Mouse (Mus musculus) ES-Bruce4 (cell line): ENCODE data around the gene Unc119. TPM values are rescaled to one million over a fixed set of nuclear protein-coding genes. Genes with fewer than 3 reads are reported as not detected.

Experiments used
- H3K27ac ChIP-seq: 2 replicates; pipeline ENCODE4 v1.5.1; 2012; ENCODE audit warnings: low read length, inconsistent platforms; ENCODE audit not compliant: insufficient read depth
- H3K27me3 ChIP-seq: 2 replicates; pipeline ENCODE4 v1.6.1; 2012; ENCODE audit warnings: mild to moderate bottlenecking, low read length, inconsistent platforms; ENCODE audit not compliant: control insufficient read depth, poor library complexity, insufficient read depth, severe bottlenecking
- H3K36me3 ChIP-seq: 2 replicates; pipeline ENCODE4 v1.6.1; 2012; ENCODE audit warnings: inconsistent platforms, mild to moderate bottlenecking, low read length, moderate library complexity; ENCODE audit not compliant: control insufficient read depth, poor library complexity, insufficient read depth, severe bottlenecking
- H3K4me1 ChIP-seq: one replicate; pipeline ENCODE4 v1.8.1; 2011; ENCODE audit warnings: low read length; ENCODE audit not compliant: control insufficient read depth, insufficient read depth
- H3K4me3 ChIP-seq: 2 replicates; pipeline ENCODE4 v1.5.1; 2011; ENCODE audit warnings: low read depth, mild to moderate bottlenecking, low read length
- H3K9ac ChIP-seq: 2 replicates; pipeline ENCODE4 v1.6.1; 2012; ENCODE audit warnings: low read depth, mild to moderate bottlenecking, inconsistent platforms; ENCODE audit not compliant: poor library complexity, severe bottlenecking
- H3K9me3 ChIP-seq: replicated peaks from 2 replicates; pipeline ENCODE4 v1.6.1; 2012; ENCODE audit warnings: mild to moderate bottlenecking, low read length, inconsistent platforms; ENCODE audit not compliant: control insufficient read depth, poor library complexity, insufficient read depth, severe bottlenecking
- CTCF ChIP-seq: IDR thresholded peaks from one replicate; pipeline ENCODE4 v1.8.1; 2011; ENCODE audit warnings: low read depth, low read length
- EP300 ChIP-seq: IDR thresholded peaks from 2 replicates; pipeline ENCODE4 v1.6.1; 2011; ENCODE audit warnings: low read depth, low read length; ENCODE audit not compliant: insufficient read depth
- POLR2A ChIP-seq: IDR thresholded peaks from one replicate; pipeline ENCODE4 v1.8.1; 2011; ENCODE audit warnings: low read length; ENCODE audit not compliant: insufficient read depth
- polyA plus RNA-seq: library from polyadenylated mRNA; stranded (reverse); fragments of >200 nt; gene quantifications from 2 replicates; pipeline ENCODE4 v1.2.4, GENCODE M21; 2011; ENCODE audit warnings: low read depth; ENCODE audit not compliant: missing spikeins, insufficient read depth, insufficient read length

Unc119 gene
- polyA plus RNA-seq, 1 experiment: 28.7 TPM

DNA sequence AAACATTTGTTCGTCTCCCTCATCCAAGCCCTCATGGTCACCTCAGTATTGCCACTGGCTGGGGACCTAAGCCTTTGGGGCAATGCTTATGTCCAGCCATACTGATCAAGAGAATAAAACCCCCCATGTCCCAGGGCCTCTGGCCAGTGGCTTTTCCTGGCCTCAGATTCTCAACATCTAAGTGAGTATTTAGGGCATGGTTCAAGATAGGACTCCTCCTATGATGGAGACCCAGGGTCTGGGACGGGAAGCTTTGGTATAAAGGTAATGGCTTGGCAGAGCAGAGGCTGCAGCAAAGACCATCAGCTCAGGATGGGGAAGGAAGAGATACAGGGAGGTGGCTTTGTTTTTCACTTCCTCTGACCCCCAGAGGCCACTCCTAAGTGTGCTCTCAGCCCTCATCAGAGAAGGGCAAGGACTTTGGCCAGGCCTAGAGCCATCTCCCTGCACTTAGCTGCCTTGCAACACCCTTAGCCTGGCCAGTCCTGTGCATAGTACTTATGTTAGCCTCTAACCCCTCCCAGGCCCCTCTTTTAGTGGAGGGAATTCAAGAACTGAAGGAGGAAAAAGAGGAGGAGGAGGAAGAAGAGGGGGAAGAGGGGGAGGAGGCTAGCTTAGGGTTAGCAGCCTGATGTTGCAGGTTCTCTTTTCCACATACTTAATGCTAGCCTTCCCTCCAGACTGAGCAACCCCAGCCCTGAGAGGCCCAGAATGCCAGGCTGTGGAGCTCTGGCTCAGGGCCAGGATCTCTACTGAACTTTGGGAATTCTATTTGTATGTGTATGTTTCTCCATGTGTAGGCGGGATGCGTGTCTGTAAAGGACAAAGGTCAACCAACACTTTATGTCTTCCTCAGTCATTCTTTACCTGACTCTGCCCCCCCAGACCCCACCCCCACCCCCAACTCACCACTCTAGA, 6.4 kb downstream of the Unc119 start:
- Histone ChIP-seq H3K27ac (no peak overlapping the region), H3K4me1 (peaks cover 4% of the 10 kb centered on the region), H3K36me3 (no peaks in the 10 kb centered on the region; the same call in 1 of the 2 replicates), H3K4me3 (no peak overlapping the region), H3K9me3 (no peaks in the 10 kb centered on the region), H3K27me3 (no peaks in the 10 kb centered on the region), H3K9ac (no peak overlapping the region)
- TF ChIP-seq POLR2A (no peak), EP300 (no peak), CTCF (no peak)

DNA sequence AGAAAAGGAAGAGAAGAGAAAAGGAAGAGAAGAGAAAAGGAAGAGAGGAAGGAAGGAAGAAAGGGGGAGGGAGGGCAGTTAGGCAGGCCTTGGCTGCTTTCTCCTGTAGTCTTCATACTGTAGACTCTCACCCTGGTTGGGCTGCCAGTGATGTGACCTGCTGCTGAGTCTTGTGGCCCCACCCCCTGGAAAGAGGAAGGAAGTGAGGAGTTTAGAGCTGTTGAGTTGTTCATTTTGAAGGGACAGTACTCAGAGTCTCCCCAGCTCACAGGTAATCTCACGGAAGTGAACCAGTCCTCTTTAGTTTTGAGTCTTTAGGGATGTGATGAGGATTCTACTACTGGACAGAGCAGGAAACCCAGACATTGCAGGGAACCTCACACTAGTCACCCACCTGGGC, 9.8 kb downstream of the Unc119 start:
- peaks cover 3% of the 10 kb centered on the region for H3K4me1 ChIP-seq
- H3K9me3 ChIP-seq: no peaks in the 10 kb centered on the region
- no peaks in the 10 kb centered on the region; the same call in 1 of the 2 replicates for H3K36me3 ChIP-seq
- H3K4me3 ChIP-seq: no peak overlapping the region
- no peaks in the 10 kb centered on the region for H3K27me3 ChIP-seq
- TF ChIP-seq CTCF (no peak), POLR2A (no peak), EP300 (no peak)
- no peak overlapping the region for H3K9ac ChIP-seq
- H3K27ac ChIP-seq: no peak overlapping the region

DNA sequence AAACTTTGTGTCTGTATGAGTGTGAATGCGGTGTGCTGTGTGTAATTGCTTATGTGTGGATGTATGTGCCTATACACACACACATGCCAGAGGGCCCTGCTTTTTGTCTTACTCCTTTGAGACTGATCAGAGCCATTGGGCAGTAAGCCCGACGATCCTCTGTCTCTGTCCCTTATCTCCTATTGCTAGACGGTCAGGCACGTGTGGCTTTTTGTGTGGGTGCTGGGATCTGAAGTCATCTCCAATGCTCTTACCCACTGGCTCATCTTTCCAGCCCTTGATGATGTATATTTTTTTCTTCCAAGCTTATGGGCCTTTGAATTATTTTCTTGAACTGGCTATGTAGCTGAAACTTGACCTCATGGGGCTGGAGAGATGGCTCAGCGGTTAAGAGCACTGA, 11.6 kb downstream of the Unc119 start:
- Histone ChIP-seq H3K4me3 (no peak overlapping the region), H3K27ac (no peak overlapping the region), H3K36me3 (no peaks in the 10 kb centered on the region), H3K9me3 (no peaks in the 10 kb centered on the region), H3K9ac (no peak overlapping the region), H3K27me3 (no peaks in the 10 kb centered on the region), H3K4me1 (peaks cover 3% of the 10 kb centered on the region)
- TF ChIP-seq POLR2A (no peak), CTCF (no peak), EP300 (no peak)

DNA sequence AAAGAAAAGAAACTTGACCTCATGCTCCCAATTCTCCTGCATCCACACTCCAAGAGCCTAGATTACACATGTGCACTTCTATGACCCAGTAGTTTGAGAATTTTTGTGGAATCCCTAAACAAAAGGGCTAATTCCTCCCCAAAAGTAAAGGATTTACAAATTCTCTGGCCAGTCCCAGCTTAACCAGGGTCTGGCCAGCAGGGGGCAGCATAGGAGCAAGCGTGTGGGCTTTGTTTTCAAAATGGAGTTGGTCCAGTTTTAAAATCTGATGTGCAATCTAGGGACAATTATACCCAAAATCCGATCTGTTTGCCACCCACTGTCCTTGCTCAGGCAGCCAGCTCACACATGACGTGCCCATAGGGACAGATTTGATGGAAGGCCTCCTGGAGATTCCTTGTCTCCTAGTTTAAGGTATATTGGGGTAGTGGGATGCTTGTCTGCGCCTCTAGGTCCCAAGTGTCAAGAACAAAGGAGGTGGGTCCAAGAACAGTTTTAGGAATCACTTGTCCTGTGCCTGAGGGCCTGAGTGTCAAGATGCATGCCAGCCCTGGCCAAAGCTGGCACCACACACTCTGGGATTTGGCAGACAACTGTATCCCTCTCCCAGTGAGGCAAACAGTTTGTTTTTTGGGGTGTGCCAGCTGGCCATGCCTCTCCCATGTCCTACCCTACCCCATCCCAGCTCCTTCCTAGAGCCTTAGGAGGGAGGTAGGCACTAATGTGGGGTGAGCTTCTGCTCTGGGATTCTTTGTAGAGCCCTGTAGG, 12.4 kb downstream of the Unc119 start:
- no peak overlapping the region for H3K9ac ChIP-seq
- no peak overlapping the region for H3K27ac ChIP-seq
- no peaks in the 10 kb centered on the region for H3K9me3 ChIP-seq
- H3K4me3 ChIP-seq: no peak overlapping the region
- no peaks in the 10 kb centered on the region for H3K27me3 ChIP-seq
- TF ChIP-seq CTCF (peak; percentile 80), POLR2A (no peak), EP300 (no peak)
- H3K4me1 ChIP-seq: peaks cover 3% of the 10 kb centered on the region
- H3K36me3 ChIP-seq: no peaks in the 10 kb centered on the region

DNA sequence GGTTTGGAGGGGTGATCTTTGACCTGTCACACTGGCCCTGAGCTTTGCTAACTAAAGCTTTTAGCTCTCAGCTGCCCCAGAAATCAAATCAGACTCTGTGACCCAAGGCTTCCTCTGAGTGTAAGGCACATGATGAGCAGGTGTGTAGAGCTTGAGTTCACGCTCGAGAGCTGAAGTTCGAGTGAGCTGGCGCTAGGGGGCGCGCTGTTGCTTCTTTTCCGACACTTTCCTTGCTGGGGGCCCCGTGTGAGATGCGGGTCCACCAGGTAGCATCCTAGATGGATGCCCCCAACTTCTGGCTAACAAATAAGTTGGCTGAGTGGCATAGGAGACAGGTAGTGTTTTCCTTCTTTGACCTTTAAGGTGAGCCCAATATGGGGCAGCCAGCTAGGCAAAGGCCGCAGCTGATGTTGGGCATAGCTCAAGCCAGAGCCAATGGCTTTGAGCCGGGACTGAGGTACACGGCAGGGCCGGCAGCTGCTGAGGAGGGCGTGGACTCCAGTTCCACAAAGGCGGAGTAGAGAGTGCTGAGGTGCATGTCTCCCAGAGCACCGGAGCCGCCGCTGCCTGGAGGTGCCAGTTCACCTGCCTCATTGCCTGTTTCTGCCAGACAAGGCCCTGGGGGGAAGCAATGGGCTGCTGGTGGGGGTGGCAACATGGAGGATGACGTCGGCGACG, 15.2 kb downstream of the Unc119 start:
- H3K4me1 ChIP-seq: no peaks in the 10 kb centered on the region
- H3K27ac ChIP-seq: no peak overlapping the region
- peak overlapping the region; percentile 43 for H3K4me3 ChIP-seq

More for the DNA sequence above, 15.2 kb downstream of the Unc119 start:
- Histone ChIP-seq H3K36me3 (no peaks in the 10 kb centered on the region), H3K9ac (0 out of 2 replicates have a peak overlapping the region, but pooled peaks have one; percentile 1), H3K27me3 (no peaks in the 10 kb centered on the region), H3K9me3 (no peaks in the 10 kb centered on the region)
- TF ChIP-seq POLR2A (no peak), CTCF (peak; percentile 91), EP300 (0 out of 2 replicates have a peak, but pooled peaks have one; percentile 16)
